Mouse (Mus musculus) MEL (cell line): ENCODE measurements around the gene Cdkal1.

Experiments used
- CHD1 ChIP-seq: IDR thresholded peaks from 2 replicates; pipeline ENCODE4 v1.6.1; 2012; ENCODE audit warnings: low read depth, mild to moderate bottlenecking, inconsistent platforms, low read length, improper control_type of control experiment
- CTCF ChIP-seq, 3 experiments: IDR thresholded peaks in 2 of 3; conservative IDR thresholded peaks in 1 of 3; 2 replicates each; pipeline ENCODE4 v1.5.1; 2011 to 2012; ENCODE audit warnings: low read length in 3 of 3, low read depth in 2 of 3, mild to moderate bottlenecking in 2 of 3, improper control_type of control experiment in 1 of 3, inconsistent platforms in 1 of 3, mixed read lengths in 1 of 3, moderate library complexity in 1 of 3; ENCODE audit not compliant: control insufficient read depth in 1 of 3, insufficient read depth in 1 of 3, poor library complexity in 1 of 3, severe bottlenecking in 1 of 3
- E2F4 ChIP-seq: IDR thresholded peaks from 2 replicates; pipeline ENCODE4 v1.6.1; 2011; ENCODE audit warnings: low read depth, low read length, improper control_type of control experiment, borderline replicate concordance
- MAX ChIP-seq: IDR thresholded peaks from 2 replicates; pipeline ENCODE4 v1.6.1; 2011; ENCODE audit warnings: low read length, improper control_type of control experiment
- MXI1 ChIP-seq: IDR thresholded peaks from 2 replicates; pipeline ENCODE4 v1.6.1; 2011; ENCODE audit warnings: mild to moderate bottlenecking, low read depth, low read length, improper control_type of control experiment
- UBTF ChIP-seq: IDR thresholded peaks from 2 replicates; pipeline ENCODE4 v1.6.1; 2012; ENCODE audit warnings: low read depth, mild to moderate bottlenecking, inconsistent platforms, low read length, improper control_type of control experiment, moderate library complexity, borderline replicate concordance; ENCODE audit not compliant: insufficient read depth

DNA sequence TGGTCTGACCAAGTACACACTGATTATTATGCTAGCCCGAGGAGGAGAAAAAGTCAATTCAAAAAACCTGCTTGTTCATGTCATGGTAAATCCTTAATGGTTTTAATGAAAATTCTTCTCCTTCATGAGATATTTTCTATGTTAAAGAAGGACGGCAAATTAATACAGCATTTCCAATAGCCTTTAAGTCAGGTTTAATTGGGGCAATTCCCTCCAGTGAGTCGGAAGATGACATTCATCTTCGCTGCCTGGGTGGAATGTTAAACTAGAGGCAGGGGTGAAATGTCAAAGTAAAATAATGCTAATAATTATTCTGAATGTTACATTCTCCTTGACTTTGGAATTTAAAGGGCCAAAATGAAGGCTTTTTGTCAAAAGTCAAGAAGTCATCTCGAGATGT lies 633.8 kb downstream of the Cdkal1 start:
- TF ChIP-seq MXI1 = no peak
- TF ChIP-seq CTCF (IDR thresholded peaks at IDR 0.05 in 2 of 3, conservative IDR thresholded peaks at IDR 0.05 in 1 of 3; ENCODE audit: control insufficient read depth in 1 of 3, insufficient read depth in 1 of 3, low read depth in 2 of 3, low read length in 3 of 3, poor library complexity in 1 of 3, severe bottlenecking in 1 of 3) = no peak
- TF ChIP-seq MAX = no peak
- no peak for TF ChIP-seq CHD1
- TF ChIP-seq E2F4 = no peak
- TF ChIP-seq UBTF = no peak
